Mouse (Mus musculus) mesoderm, embryonic 11.5 days (tissue): ENCODE data around the gene Olfr825.
"Not testable (repeated sequence)": the region's sequence is repeated elsewhere in the genome, so short reads cannot be mapped to it uniquely, and the experiment has no call there.

Experiments used
- DNase-seq: peaks from one replicate; pipeline ENCODE4 v3.0.0-alpha.2; 2012; ENCODE audit warnings: low read depth, low spot score

Gene Olfr825

DNA sequence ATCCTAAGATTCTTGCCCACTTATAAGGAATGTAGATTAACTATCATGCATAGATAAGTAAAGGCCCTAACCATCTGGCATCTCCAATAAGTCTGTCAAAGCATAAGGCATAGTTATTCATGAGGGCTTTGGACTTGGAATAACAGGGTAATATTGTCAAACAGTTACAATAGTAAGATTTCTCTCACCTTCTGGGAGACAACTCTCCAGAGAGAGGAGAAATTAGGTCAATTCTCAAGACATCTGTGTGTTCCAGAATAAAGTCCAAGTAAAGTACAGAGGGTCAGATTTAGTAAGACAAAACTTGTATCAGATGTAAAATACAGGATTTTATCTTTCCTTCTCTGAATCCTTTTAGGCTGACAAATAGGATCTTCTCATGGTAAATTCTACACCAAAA is at the start of gene Olfr825:
Gene Olfr825, minus strand, starts transcription at position 101 of the 400 bp plus-strand sequence.
- no peak for DNase-seq

DNA sequence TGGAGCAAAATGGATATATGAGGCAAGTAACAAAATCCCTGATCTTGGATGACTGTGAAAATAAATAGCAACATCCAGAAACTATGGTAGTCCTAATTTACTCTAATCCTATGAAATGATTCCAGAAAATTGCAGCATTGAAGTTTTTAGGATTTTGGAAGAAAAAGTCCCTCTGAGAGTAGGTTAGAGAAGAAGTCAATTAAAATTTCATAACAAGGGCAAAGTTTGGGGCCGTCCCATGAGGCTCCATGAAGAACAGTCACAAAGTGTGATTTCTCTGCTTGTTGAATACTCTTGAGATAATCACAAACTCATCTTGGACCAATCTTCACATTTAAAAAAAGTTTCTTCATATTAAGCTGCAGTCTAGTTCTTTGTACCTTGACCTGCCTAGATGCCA is 47.7 kb upstream of the Olfr825 start, which contains the start of gene Olfr827:
Gene Olfr827, minus strand, starts transcription at position 101 of the 400 bp plus-strand sequence.
- DNase-seq: no peak

DNA sequence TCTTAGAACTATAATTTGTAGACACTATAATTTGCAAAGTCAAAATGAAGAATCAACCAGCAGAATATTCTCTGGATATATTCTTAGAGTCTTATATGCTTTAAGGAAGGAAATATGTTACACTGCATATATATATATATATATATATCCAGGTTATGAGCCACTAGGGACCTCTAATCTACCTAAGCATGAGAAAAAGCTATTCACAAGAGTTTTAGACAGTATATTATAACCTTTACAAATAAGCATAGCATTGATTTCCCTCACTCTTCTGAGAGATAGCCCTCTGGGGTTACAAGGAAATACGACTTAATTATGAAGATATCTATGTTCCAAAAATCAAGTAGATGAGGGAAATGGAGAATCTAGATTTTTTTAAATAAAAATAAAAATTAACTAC is 17.5 kb upstream of the Olfr825 start, which contains the start of gene Olfr826:
Gene Olfr826, minus strand, starts transcription at position 101 of the 400 bp plus-strand sequence.
- DNase-seq: no peak

DNA sequence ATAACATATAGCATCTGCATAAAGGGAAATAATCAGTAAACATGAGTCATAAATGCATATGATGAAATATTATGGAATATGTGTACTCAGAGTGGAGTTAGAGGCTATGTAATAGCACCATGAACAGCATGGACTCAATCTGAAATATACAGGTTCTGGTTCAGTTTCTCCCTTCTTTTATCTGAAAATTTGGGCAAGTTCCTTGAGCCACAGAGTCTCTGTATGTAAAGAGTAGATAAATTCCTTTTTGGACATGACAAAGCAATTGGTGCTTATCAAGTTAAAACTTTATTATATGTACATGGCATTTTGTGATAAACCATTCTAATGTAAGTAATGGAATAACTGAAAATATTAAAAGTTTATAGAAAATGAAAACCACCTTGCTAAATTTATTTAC is 1.4 kb downstream of the Olfr825 start:
- no peak for DNase-seq

DNA sequence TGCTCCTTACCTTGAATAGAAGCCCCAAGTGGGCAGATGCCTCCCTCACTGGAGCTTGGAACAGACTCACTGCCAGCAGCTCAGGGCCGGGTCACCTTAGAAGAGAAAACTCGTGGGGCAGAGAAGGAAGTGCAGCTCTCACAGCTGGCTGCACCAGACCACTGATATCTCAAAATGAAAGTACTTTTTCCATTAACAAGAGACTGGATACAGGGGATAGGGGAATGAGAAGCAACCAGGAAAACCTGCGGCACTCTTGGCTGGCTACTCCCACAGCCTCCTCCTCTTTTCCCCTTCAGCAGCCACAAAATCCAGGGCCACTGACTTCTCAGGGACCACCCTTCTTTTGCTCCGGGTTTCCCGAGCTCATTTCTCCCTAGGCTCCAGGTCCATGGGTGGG is 22.4 kb downstream of the Olfr825 start:
- DNase-seq: no peak

DNA sequence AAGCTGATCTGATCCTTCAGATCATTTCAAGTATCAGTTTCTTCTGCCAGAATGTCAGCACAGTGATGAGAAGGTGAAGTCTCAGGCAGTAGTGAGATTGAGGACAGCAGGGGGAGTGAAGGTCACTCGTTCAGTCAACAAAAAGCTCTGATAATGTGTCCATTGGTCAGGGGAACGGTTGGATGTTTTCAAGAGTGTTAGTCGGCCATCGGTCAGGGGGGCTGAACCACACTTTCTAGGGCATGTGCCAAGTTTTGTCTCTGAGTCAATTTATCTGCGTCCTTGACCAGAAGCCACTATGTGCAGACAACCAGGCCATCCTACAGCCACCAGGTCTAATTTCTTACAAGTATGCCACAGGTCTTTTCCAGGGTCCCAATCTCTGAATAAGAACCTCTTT is 24.1 kb downstream of the Olfr825 start:
- DNase-seq: not testable (repeated sequence)

DNA sequence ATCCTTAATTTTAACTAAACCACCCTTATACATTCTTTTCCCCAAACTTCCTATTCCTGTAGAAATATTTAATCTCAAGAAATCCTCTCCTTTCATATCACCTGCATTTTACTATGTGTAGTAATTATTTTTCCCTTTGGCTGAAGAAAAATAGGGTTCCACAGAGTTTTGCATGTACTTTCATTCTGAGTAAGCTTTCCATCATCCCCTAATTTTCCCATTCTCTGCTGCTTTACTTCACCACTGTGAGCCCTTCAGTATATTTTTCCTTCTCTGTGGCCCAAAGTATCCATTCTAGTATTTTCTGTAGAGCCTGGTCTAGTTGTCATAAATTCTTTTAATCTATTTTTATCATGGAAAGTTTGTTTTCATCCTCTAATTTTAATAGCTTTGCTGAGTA is 31.8 kb downstream of the Olfr825 start:
- DNase-seq: no peak

DNA sequence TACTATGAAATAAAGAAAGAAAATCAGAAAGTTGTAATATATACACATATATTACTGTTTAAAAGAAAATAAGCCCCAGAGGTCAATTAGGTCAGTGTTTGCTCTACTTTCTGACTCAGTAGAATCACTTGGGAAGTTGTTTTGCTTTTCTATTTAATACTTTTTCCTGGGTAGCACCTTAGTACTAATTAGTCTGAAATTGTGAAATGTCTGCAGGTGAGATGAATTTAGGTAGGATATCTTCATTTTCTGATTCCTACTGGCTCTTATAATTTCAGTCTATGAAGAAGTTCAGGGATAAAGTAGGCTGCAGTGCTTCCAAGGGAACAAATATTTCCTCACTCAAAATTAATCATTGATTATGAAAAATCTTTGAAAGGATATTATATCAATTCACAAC is 36.7 kb downstream of the Olfr825 start, which contains the start of gene Olfr824:
Gene Olfr824, minus strand, starts transcription at position 101 of the 400 bp plus-strand sequence.
- DNase-seq: not testable (repeated sequence)

DNA sequence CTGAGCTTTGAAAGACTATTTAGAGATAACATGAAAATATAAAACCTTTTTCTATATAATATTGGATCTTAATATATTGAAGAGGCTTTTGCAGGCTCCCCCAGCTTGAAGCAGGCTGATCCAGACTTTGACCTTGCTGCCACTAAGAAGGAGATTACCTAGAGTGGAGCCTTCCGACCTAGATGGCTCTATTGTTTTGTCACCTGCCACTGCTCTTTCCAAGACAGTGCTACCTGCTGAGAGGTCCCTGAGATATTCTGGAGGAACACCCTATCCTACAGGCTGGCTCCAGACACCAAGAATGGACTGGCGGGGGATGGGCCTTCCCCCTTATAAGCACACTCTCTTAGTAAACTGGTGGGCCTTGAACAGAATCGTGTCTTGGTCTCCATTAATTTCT is 50.5 kb downstream of the Olfr825 start:
- not testable (repeated sequence) for DNase-seq

DNA sequence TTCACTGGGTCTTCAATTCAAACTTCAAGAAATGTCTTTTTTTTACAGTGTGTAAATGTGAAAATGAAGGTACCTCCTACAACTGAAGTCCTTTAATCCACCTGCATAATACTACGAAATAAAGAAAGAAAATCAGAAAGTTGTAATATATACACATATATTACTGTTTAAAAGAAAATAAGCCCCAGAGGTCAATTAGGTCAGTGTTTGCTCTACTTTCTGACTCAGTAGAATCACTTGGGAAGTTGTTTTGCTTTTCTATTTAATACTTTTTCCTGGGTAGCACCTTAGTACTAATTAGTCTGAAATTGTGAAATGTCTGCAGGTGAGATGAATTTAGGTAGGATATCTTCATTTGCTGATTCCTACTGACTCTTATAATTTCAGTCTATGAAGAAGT is 51.3 kb downstream of the Olfr825 start, which contains the start of gene Olfr823:
Gene Olfr823, minus strand, starts transcription at position 101 of the 400 bp plus-strand sequence.
- not testable (repeated sequence) for DNase-seq
